Mouse (Mus musculus) right cerebral cortex, postnatal 25 days (tissue): ENCODE measurements at regions not wholly inside any gene's neighbourhood (a gene's known extent, or its start where the extent isn't known, plus 50 kb on each side); places are given as distances from the start of the nearest gene placed in this dataset.
A peak's percentile ranks its signal among the peaks of the same experiment; 100 is the strongest.

Experiments used
- DNase-seq: peaks from one replicate; pipeline ENCODE4 v3.0.0; 2022

GRCm38 (mm10) chr7:71873817-71874216 lies 432.6 kb downstream of the Mctp2 start:
- no peak for DNase-seq

DNA sequence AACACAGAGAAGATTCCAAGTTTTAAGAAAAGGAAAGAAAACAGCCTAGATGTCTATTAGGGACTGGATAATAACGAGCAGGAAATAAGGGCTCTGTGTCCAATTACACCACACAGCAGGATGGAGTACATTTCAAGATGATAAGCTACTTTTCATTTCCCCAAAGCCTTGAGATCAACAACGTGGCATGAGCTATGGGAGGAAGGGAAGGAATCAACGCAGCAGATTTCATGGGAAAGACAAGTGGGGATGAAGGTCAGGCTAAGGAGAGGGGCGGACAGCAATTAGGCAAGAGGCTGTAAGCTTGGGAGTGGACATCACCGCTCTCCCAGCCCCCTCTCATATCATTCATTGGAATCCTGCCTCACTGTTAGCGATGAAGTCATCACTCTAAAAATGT lies 433.5 kb downstream of the Mctp2 start:
- no peak for DNase-seq

- peak; percentile 29 for DNase-seq
Observed at GRCm38 (mm10) chr7:71867090-71867489, 439.3 kb downstream of the Mctp2 start.

GRCm38 (mm10) chr7:71865371-71866166 lies 440.8 kb downstream of the Mctp2 start:
- no peak for DNase-seq

- DNase-seq = no peak
Observed at GRCm38 (mm10) chr7:71852864-71853263, 453.5 kb downstream of the Mctp2 start.

GRCm38 (mm10) chr7:71849174-71849573 lies 457.2 kb downstream of the Mctp2 start:
- DNase-seq = no peak

- no peak for DNase-seq
Observed at GRCm38 (mm10) chr7:71837845-71838244, 468.6 kb downstream of the Mctp2 start.

- DNase-seq = no peak
Observed at GRCm38 (mm10) chr7:71831790-71832525, 474.4 kb downstream of the Mctp2 start.

DNA sequence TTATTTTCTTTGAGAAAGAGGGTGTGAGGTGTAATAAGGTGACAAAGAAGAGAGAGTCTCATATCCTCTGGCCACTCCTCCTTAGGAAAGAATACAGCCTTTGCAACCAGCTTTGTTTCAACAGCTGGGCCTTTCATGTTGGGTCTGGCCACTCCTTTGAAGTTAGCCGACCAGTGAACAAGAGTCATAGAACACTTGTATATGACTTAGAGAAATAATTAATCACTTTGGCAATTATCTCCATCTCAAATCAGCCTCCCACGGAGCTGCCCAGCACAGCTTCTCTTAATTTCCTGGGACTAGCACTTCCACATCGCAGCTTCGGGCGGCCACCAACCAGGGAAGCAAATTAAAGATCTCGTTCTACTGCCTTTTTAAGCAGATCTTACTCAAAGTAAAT lies 476.8 kb downstream of the Mctp2 start:
- no peak for DNase-seq

DNA sequence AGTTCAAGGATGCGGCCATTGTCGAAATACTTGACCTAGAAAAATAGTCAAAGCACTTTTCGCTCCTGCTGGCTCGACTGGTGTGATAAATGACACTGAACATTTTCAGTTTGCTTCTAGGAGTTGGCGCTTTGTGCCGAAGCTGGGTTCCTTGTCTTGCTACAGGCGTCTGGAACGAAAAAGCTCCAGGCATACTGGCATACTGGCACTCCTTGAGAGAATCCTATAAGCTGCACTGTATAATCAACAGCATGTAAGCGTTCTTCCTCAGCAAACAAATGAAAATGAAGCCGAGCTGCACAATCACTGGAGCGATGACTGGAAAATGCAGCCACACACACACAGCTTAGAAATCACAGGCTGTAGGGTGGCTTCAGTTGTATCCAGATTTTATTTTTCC lies 464.9 kb upstream of the Gm10295 start:
- no peak for DNase-seq

GRCm38 (mm10) chr7:71794201-71794600 lies 442.9 kb upstream of the Gm10295 start:
- DNase-seq = no peak

GRCm38 (mm10) chr7:71788401-71788800 lies 437.1 kb upstream of the Gm10295 start:
- DNase-seq = no peak

- DNase-seq = no peak
Observed at GRCm38 (mm10) chr7:71782496-71782895, 431.2 kb upstream of the Gm10295 start.

DNA sequence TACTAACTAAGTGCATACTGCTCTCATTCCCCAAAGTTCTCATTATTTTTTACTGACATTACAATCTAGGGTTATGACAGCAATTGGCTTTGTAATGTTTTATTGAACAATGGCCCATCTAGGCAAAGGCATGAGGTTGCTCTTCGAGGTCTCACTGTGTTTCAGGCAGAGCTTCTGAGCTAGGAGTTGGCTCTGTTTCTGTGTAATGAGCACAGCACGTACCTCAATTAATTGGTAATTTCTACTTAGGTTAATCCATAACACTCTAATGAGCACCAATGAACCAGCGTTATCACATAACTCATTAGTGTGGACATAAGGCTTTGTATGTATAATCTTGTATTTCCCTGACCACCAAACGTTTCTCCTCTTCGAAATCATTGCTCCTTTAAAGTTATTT lies 398.6 kb upstream of the Gm10295 start:
- no peak for DNase-seq

GRCm38 (mm10) chr7:71746118-71746897 lies 395.0 kb upstream of the Gm10295 start:
- no peak for DNase-seq

- no peak for DNase-seq
Observed at GRCm38 (mm10) chr7:71728509-71728908, 377.2 kb upstream of the Gm10295 start.

DNA sequence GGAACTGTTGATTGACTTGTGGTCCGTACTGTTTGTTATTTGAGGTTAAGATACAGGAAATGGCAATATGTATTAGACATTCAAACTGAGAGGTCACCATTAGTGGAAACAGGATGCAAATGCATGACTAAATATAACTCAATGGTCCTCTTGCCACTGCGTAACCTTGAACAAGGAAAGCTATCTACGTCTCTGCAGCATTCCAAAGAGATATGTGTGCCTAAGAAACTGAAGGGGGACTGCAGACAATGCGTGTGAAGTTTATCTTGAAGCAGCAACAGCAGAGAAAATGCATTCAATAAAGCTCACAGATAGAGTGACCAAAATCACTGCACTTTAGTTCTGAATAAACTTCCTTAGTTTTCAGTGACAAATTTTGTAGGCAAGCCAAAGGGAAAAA lies 356.9 kb upstream of the Gm10295 start:
- DNase-seq = no peak

DNA sequence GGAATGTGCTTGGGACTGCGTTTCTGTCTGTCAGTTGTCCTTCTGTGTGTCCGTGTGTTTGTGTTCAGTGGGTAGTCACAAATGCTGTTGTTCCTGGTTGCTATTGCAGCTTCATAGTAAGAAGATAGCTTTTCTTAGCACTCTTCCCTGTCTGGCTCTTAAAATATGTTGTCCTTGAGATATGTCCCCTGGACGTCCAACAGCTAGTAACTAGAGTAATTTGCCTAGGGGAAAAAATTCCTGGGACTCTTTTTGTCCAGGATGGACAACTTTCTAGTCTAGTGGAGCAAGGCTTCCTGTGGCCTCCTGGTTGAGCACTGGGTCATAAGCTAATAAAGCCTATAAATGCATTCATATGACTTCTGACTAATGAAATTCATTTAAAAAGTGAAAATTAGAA lies 354.9 kb upstream of the Gm10295 start:
- no peak for DNase-seq

GRCm38 (mm10) chr7:71705426-71706050 lies 354.3 kb upstream of the Gm10295 start:
- DNase-seq = peak; percentile 25

- DNase-seq = no peak
Observed at GRCm38 (mm10) chr7:71704661-71705240, 353.5 kb upstream of the Gm10295 start.
